Comparison of ENCODE assay signal across 25 mouse cellular contexts in genomic region chr11:82863059-82863458, GRCm38 (mm10). TPM values are rescaled to one million over a fixed set of nuclear protein-coding genes. Genes with fewer than 3 reads are reported as not detected.
DNase-seq lines count a peak whose midpoint lies in the region; ATAC-seq and TF ChIP-seq lines count a peak whose summit lies in the region.
"Had no signal": no experiment of that assay in that cellular context is flagged by ENCODE, and none has a peak within 500 bp of the region (broad histone marks: within the 10 kb centered on the region; RNA-seq: fewer than 3 reads in every experiment).

No protein-coding gene starts in this region.

- no peak for TF ChIP-seq CTCF in stomach, postnatal 0 days (IDR thresholded peaks at IDR 0.05; ENCODE audit: low read depth)
- TF ChIP-seq CTCF in forebrain, postnatal 0 days (IDR thresholded peaks at IDR 0.05; ENCODE audit: low read depth), result no peak

- no peak for TF ChIP-seq EP300 in stomach, postnatal 0 days (optimal IDR thresholded peaks at IDR 0.05)

- H3K4me3 ChIP-seq in liver, embryonic 12.5 days, result no peak overlapping the region
- H3K4me3 ChIP-seq in stomach, embryonic 15.5 days (replicated peaks), result no peak overlapping the region
- H3K4me3 ChIP-seq in stomach, postnatal 0 days (ENCODE audit: low read depth, low read length), result no peak overlapping the region
- no peak overlapping the region for H3K4me3 ChIP-seq in forebrain, postnatal 0 days (ENCODE audit: low read depth, low read length)
- H3K4me3 ChIP-seq: heart, embryonic 15.5 days; limb, embryonic 10.5 days had no signal

- peak overlapping the region; percentile 79 for H3K27ac ChIP-seq in liver, embryonic 12.5 days
- H3K27ac ChIP-seq in stomach, embryonic 15.5 days, result peak overlapping the region; percentile 57; the same call in 1 of the 2 replicates
- H3K27ac ChIP-seq in stomach, postnatal 0 days (replicated peaks), result no peak overlapping the region
- no peak overlapping the region for H3K27ac ChIP-seq in forebrain, postnatal 0 days (ENCODE audit: low read depth, low read length)
- H3K27ac ChIP-seq: heart, embryonic 15.5 days; kidney, postnatal 0 days; limb, embryonic 10.5 days; macrophage had no signal

- no peaks in the 10 kb centered on the region for H3K27me3 ChIP-seq in liver, embryonic 12.5 days (replicated peaks)
- no peaks in the 10 kb centered on the region for H3K27me3 ChIP-seq in stomach, embryonic 15.5 days (replicated peaks)
- no peaks in the 10 kb centered on the region for H3K27me3 ChIP-seq in stomach, postnatal 0 days (ENCODE audit: control insufficient read depth, insufficient read depth, low read length)
- H3K27me3 ChIP-seq in forebrain, postnatal 0 days (ENCODE audit: insufficient read depth, low read length), result no peaks in the 10 kb centered on the region
- H3K27me3 ChIP-seq: heart, embryonic 15.5 days had no signal

- H3K36me3 ChIP-seq in liver, embryonic 12.5 days, result peaks cover 28% of the 10 kb centered on the region
- no peaks in the 10 kb centered on the region for H3K36me3 ChIP-seq in stomach, embryonic 15.5 days
- H3K36me3 ChIP-seq in stomach, postnatal 0 days (ENCODE audit: control insufficient read depth, insufficient read depth, low read length), result no peaks in the 10 kb centered on the region
- no peaks in the 10 kb centered on the region for H3K36me3 ChIP-seq in forebrain, postnatal 0 days (ENCODE audit: insufficient read depth)
- H3K36me3 ChIP-seq: heart, embryonic 15.5 days; limb, embryonic 10.5 days had no signal

- no peaks in the 10 kb centered on the region for H3K9me3 ChIP-seq in liver, embryonic 12.5 days (replicated peaks)
- no peaks in the 10 kb centered on the region for H3K9me3 ChIP-seq in stomach, embryonic 15.5 days
- no peaks in the 10 kb centered on the region for H3K9me3 ChIP-seq in stomach, postnatal 0 days (ENCODE audit: control insufficient read depth, low read length)
- H3K9me3 ChIP-seq in forebrain, postnatal 0 days (ENCODE audit: low read length), result no peaks in the 10 kb centered on the region
- H3K9me3 ChIP-seq: heart, embryonic 15.5 days; limb, embryonic 10.5 days had no signal

- peak overlapping the region; percentile 38; the same call in 1 of the 2 replicates for H3K9ac ChIP-seq in liver, embryonic 12.5 days
- H3K9ac ChIP-seq in stomach, embryonic 15.5 days, result no peak overlapping the region
- no peak overlapping the region for H3K9ac ChIP-seq in stomach, postnatal 0 days (ENCODE audit: low read length)
- H3K9ac ChIP-seq in forebrain, postnatal 0 days, result no peak overlapping the region
- H3K9ac ChIP-seq: heart, embryonic 15.5 days; hindbrain, embryonic 14.5 days had no signal

- H3K4me1 ChIP-seq in liver, embryonic 12.5 days, result peaks cover 75% of the 10 kb centered on the region
- peaks cover 6% of the 10 kb centered on the region; the same call in 1 of the 2 replicates for H3K4me1 ChIP-seq in stomach, embryonic 15.5 days
- H3K4me1 ChIP-seq in stomach, postnatal 0 days (replicated peaks; ENCODE audit: control insufficient read depth, insufficient read depth), result no peaks in the 10 kb centered on the region
- H3K4me1 ChIP-seq in forebrain, postnatal 0 days (ENCODE audit: insufficient read depth), result peaks cover 11% of the 10 kb centered on the region; the same call in 1 of the 2 replicates

- H3K4me2 ChIP-seq in liver, embryonic 12.5 days, result peak overlapping the region; percentile 49
- H3K4me2 ChIP-seq in stomach, embryonic 15.5 days, result no peak overlapping the region
- no peak overlapping the region for H3K4me2 ChIP-seq in stomach, postnatal 0 days (replicated peaks; ENCODE audit: low read depth)
- H3K4me2 ChIP-seq in forebrain, postnatal 0 days (ENCODE audit: low read depth), result no peak overlapping the region
- H3K4me2 ChIP-seq: heart, embryonic 15.5 days; hindbrain, embryonic 14.5 days had no signal

- no peak for DNase-seq in liver
- no peak for DNase-seq in stomach, postnatal 0 days (ENCODE audit: low spot score)
- DNase-seq in forebrain, postnatal 0 days, result no peak
- no peak for DNase-seq in frontal cortex, postnatal 25 days (ENCODE audit: low spot score in 2 of 2)
- DNase-seq in frontal cortex, adult 2 months (ENCODE audit: extremely low spot score in 1 of 2, low spot score in 1 of 2), result no peak
- DNase-seq: adrenal gland, postnatal 14 days; cerebellum, adult 9-10 months; heart, postnatal 4 days; kidney, adult 18-20 months; thymus, postnatal 14 days had no signal

- ATAC-seq in liver, embryonic 12.5 days, result no peak
- no peak for ATAC-seq in stomach, embryonic 15.5 days (ENCODE audit: insufficient read depth, low FRiP score, low read depth)
- ATAC-seq in stomach, postnatal 0 days (ENCODE audit: low FRiP score, low TSS enrichment), result no peak
- peak; percentile 55; the same call in 1 of the 2 replicates for ATAC-seq in forebrain, postnatal 0 days
- ATAC-seq: CD4-positive, CD25-positive, alpha-beta regulatory T cell, adult 4 months; inflammation-experienced regulatory T-cells, adult 6 months; lung, postnatal 0 days had no signal

- 83% methylated on average over 2 of the region's 2 CpGs for WGBS in liver, embryonic 12.5 days (ENCODE audit: insufficient replicate concordance)
- 77% methylated on average over 2 of the region's 2 CpGs for WGBS in stomach, embryonic 15.5 days
- 61% methylated on average over 2 of the region's 2 CpGs for WGBS in stomach, postnatal 0 days
- 17% methylated on average over 2 of the region's 2 CpGs for WGBS in forebrain, postnatal 0 days

RNA-seq across cellular contexts. Expression of gene Rffl, which starts 8.0 kb away (rescaled TPM):
- polyA plus RNA-seq in liver, embryonic 12.5 days (2016; fragmentation: Nextera tagmentation; extraction: Ambion mirVana), result 28.1 and 28.8 TPM in 2 replicates
- 17.5 and 20.2 TPM in 2 replicates for polyA plus RNA-seq in stomach, embryonic 15.5 days (2015; fragmentation: Nextera tagmentation; extraction: Ambion mirVana)
- polyA plus RNA-seq in stomach, postnatal 0 days (2015; fragmentation: Nextera tagmentation; extraction: Ambion mirVana), result 16.4 and 17.1 TPM in 2 replicates
- total RNA-seq in forebrain, postnatal 0 days (2014; rRNA removed), result 4.3 and 6.0 TPM in 2 replicates
- polyA plus RNA-seq in forebrain, postnatal 0 days (2015; fragmentation: Nextera tagmentation; extraction: Ambion mirVana), result 2.3 and 2.8 TPM in 2 replicates
- 7.7 and 8.6 TPM in 2 replicates for polyA plus RNA-seq in frontal cortex, adult 2 months (2012; rRNA removed)

RNA-seq across cellular contexts. Expression of gene Rad51d, which starts 27.4 kb away (rescaled TPM):
- polyA plus RNA-seq in liver, embryonic 12.5 days (2016; fragmentation: Nextera tagmentation; extraction: Ambion mirVana), result 8.6 and 10.0 TPM in 2 replicates
- polyA plus RNA-seq in stomach, embryonic 15.5 days (2015; fragmentation: Nextera tagmentation; extraction: Ambion mirVana), result 13.6 and 14.8 TPM in 2 replicates
- polyA plus RNA-seq in stomach, postnatal 0 days (2015; fragmentation: Nextera tagmentation; extraction: Ambion mirVana), result 8.3 and 9.7 TPM in 2 replicates
- 8.6 and 9.5 TPM in 2 replicates for total RNA-seq in forebrain, postnatal 0 days (2014; rRNA removed)
- polyA plus RNA-seq in forebrain, postnatal 0 days (2015; fragmentation: Nextera tagmentation; extraction: Ambion mirVana), result 13.4 and 14.0 TPM in 2 replicates
- polyA plus RNA-seq in frontal cortex, adult 2 months (2012; rRNA removed), result 12.9 TPM in 2 replicates

RNA-seq across cellular contexts. Expression of gene Fndc8, which starts 28.9 kb away (rescaled TPM):
- polyA plus RNA-seq in liver, embryonic 12.5 days (2016; fragmentation: Nextera tagmentation; extraction: Ambion mirVana), result 0.08 and 0.19 TPM in 2 replicates
- polyA plus RNA-seq in stomach, embryonic 15.5 days (2015; fragmentation: Nextera tagmentation; extraction: Ambion mirVana), result 0.13 and 0.15 TPM in 2 replicates
- polyA plus RNA-seq in stomach, postnatal 0 days (2015; fragmentation: Nextera tagmentation; extraction: Ambion mirVana), result 0.08 TPM in 1 of 2 replicates, not detected in the other
- total RNA-seq in forebrain, postnatal 0 days (2014; rRNA removed), result not detected in 2 replicates
- polyA plus RNA-seq in forebrain, postnatal 0 days (2015; fragmentation: Nextera tagmentation; extraction: Ambion mirVana), result 0.06 and 0.29 TPM in 2 replicates
- not detected in 2 replicates for polyA plus RNA-seq in frontal cortex, adult 2 months (2012; rRNA removed)
- total RNA-seq: gastrocnemius, adult 18-20 months; gastrocnemius, postnatal 4 days; layer of hippocampus, postnatal 14 days; liver, adult 2 months; monocyte, adult 5-6 weeks had no signal
- polyA plus RNA-seq: inflammation-experienced regulatory T-cells, adult 6 months; liver, adult 2 months; macrophage had no signal

RNA-seq across cellular contexts. Expression of gene Nle1, which starts 45.2 kb away (rescaled TPM):
- 30.6 and 30.7 TPM in 2 replicates for polyA plus RNA-seq in liver, embryonic 12.5 days (2016; fragmentation: Nextera tagmentation; extraction: Ambion mirVana)
- polyA plus RNA-seq in stomach, embryonic 15.5 days (2015; fragmentation: Nextera tagmentation; extraction: Ambion mirVana), result 30.7 and 31.1 TPM in 2 replicates
- polyA plus RNA-seq in stomach, postnatal 0 days (2015; fragmentation: Nextera tagmentation; extraction: Ambion mirVana), result 15.3 and 16.8 TPM in 2 replicates
- total RNA-seq in forebrain, postnatal 0 days (2014; rRNA removed), result 31.5 and 34.9 TPM in 2 replicates
- 26.4 and 27.2 TPM in 2 replicates for polyA plus RNA-seq in forebrain, postnatal 0 days (2015; fragmentation: Nextera tagmentation; extraction: Ambion mirVana)
- polyA plus RNA-seq in frontal cortex, adult 2 months (2012; rRNA removed), result 35.6 and 39.1 TPM in 2 replicates

RNA-seq across cellular contexts. Expression of gene Unc45b, which starts 47.3 kb away (rescaled TPM):
- 1.1 and 1.4 TPM in 2 replicates for polyA plus RNA-seq in liver, embryonic 12.5 days (2016; fragmentation: Nextera tagmentation; extraction: Ambion mirVana)
- polyA plus RNA-seq in stomach, embryonic 15.5 days (2015; fragmentation: Nextera tagmentation; extraction: Ambion mirVana), result 2.5 and 2.6 TPM in 2 replicates
- polyA plus RNA-seq in stomach, postnatal 0 days (2015; fragmentation: Nextera tagmentation; extraction: Ambion mirVana), result 0.99 and 1.2 TPM in 2 replicates
- 1.4 and 3.0 TPM in 2 replicates for total RNA-seq in forebrain, postnatal 0 days (2014; rRNA removed)
- polyA plus RNA-seq in forebrain, postnatal 0 days (2015; fragmentation: Nextera tagmentation; extraction: Ambion mirVana), result 2.2 and 2.4 TPM in 2 replicates
- polyA plus RNA-seq in frontal cortex, adult 2 months (2012; rRNA removed), result 2.0 and 2.5 TPM in 2 replicates
- total RNA-seq: monocyte, adult 5-6 weeks had no signal
- polyA plus RNA-seq: macrophage had no signal

Comparison
In these comparisons a context has a peak if more than half of its experiments do, and no peak if none do; other contexts are left out.
1. H3K27ac ChIP-seq: peak in liver, embryonic 12.5 days (single experiment) and stomach, embryonic 15.5 days (single experiment); none in stomach, postnatal 0 days (single experiment) and forebrain, postnatal 0 days (single experiment).